Comparison of ENCODE assay signal across 17 mouse cellular contexts in the genomic region with DNA sequence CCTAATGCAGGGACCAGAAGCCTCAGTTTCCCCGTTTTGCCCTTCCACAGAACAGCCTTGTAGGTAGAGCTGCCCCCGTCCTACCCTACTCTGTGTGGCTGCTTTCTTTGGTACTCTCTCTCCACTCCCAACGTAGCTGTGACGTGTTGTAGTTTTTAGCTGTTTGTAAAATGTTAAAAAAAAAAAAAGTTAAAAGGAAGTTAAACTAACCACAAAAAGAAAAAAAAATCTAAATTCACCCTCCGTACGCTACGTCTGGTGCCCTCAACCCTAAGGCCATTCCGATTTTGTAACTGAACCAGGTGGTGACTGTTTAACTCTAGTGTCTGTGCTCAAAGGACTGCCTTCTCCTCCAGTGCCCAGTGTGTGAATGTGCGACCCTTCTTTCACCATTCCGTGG. TPM values are rescaled to one million over a fixed set of nuclear protein-coding genes. Genes with fewer than 3 reads are reported as not detected.
"Had no signal": no experiment of that assay in that cellular context is flagged by ENCODE, and none has a peak within 500 bp of the region (broad histone marks: within the 10 kb centered on the region; RNA-seq: fewer than 3 reads in every experiment).

No protein-coding gene starts in this region.

- DNase-seq: kidney, adult 9 months; kidney, postnatal 36 days; lung, embryonic 14.5 days; lung, postnatal 10 days; lung, postnatal 4 days; right cerebral cortex, postnatal 4 days had no signal

- ATAC-seq: intestine, postnatal 0 days; midbrain, embryonic 16.5 days had no signal

- H3K27ac ChIP-seq: kidney, postnatal 0 days; layer of hippocampus, adult 2 months; limb, embryonic 10.5 days; liver, embryonic 15.5 days; midbrain, embryonic 12.5 days; stomach, postnatal 0 days had no signal

- H3K4me2 ChIP-seq: liver, embryonic 11.5 days; liver, embryonic 15.5 days; lung, embryonic 14.5 days; midbrain, embryonic 12.5 days had no signal

- H3K36me3 ChIP-seq: liver, embryonic 15.5 days had no signal

- H3K4me3 ChIP-seq: layer of hippocampus, adult 2 months; limb, embryonic 10.5 days; liver, embryonic 15.5 days; megakaryocyte, embryonic 14.5 days; midbrain, embryonic 12.5 days had no signal

- H3K9me3 ChIP-seq: limb, embryonic 10.5 days; liver, embryonic 15.5 days; midbrain, embryonic 12.5 days had no signal

- H3K9ac ChIP-seq: liver, embryonic 15.5 days; lung, embryonic 14.5 days; midbrain, embryonic 12.5 days had no signal

RNA-seq across cellular contexts. Expression of gene Hist2h2ab, which starts 24.7 kb away (rescaled TPM):
- polyA plus RNA-seq: intestine, postnatal 0 days; kidney, postnatal 0 days; lung, embryonic 14.5 days; midbrain, embryonic 16.5 days; neural tube, embryonic 11.5 days; stomach, postnatal 0 days had no signal
